Mouse (Mus musculus): ENCODE measurements around the gene Nell2. TPM values are rescaled to one million over a fixed set of nuclear protein-coding genes. Genes with fewer than 3 reads are reported as not detected.

Gene Nell2
- polyA plus RNA-seq, 1 experiment from 2014 or later, result 166 TPM

GRCm38 (mm10) chr15:95108626-95109025, 419.7 kb downstream of the Nell2 start:
- no peaks in the 10 kb centered on the region for H3K36me3 ChIP-seq
- WGBS, result 82% methylated on average over 4 of the region's 4 CpGs
- no peak overlapping the region for H3K4me3 ChIP-seq
- ATAC-seq (ENCODE audit: low read depth), result no peak
- H3K9ac ChIP-seq, result no peak overlapping the region
- H3K27me3 ChIP-seq, result no peaks in the 10 kb centered on the region
- peaks cover 5% of the 10 kb centered on the region; the same call in 1 of the 2 replicates for H3K4me1 ChIP-seq (replicated peaks)
- no peak overlapping the region for H3K4me2 ChIP-seq
- no peak overlapping the region for H3K27ac ChIP-seq (replicated peaks)
- H3K9me3 ChIP-seq, result no peaks in the 10 kb centered on the region

- no peak overlapping the region for H3K9ac ChIP-seq
- H3K4me1 ChIP-seq (replicated peaks), result peaks cover 5% of the 10 kb centered on the region; the same call in 1 of the 2 replicates
- 58% methylated on average over 8 of the region's 8 CpGs for WGBS
- H3K4me3 ChIP-seq, result no peak overlapping the region
- H3K27me3 ChIP-seq, result no peaks in the 10 kb centered on the region
- 0 out of 2 replicates have a peak overlapping the region, but pooled peaks have one; percentile 13 for H3K27ac ChIP-seq (replicated peaks)
- no peaks in the 10 kb centered on the region for H3K36me3 ChIP-seq
- no peak for ATAC-seq (ENCODE audit: low read depth)
- H3K9me3 ChIP-seq, result no peaks in the 10 kb centered on the region
- no peak overlapping the region for H3K4me2 ChIP-seq
Observed at GRCm38 (mm10) chr15:95107246-95107809, 421.0 kb downstream of the Nell2 start.

- Histone ChIP-seq H3K27ac (replicated peaks) (no peak overlapping the region), H3K4me3 (no peak overlapping the region), H3K4me2 (no peak overlapping the region), H3K36me3 (no peaks in the 10 kb centered on the region), H3K27me3 (no peaks in the 10 kb centered on the region), H3K9me3 (no peaks in the 10 kb centered on the region), H3K4me1 (replicated peaks) (peaks cover 24% of the 10 kb centered on the region; the same call in 1 of the 2 replicates), H3K9ac (no peak overlapping the region)
- peak; percentile 61; the same call in 1 of the 2 replicates for ATAC-seq (ENCODE audit: low read depth)
Observed at GRCm38 (mm10) chr15:95101522-95101921, 426.8 kb downstream of the Nell2 start.

GRCm38 (mm10) chr15:95100133-95100532, 428.2 kb downstream of the Nell2 start:
- H3K4me3 ChIP-seq, result no peak overlapping the region
- no peak overlapping the region for H3K4me2 ChIP-seq
- no peak overlapping the region for H3K27ac ChIP-seq (replicated peaks)
- H3K9ac ChIP-seq, result no peak overlapping the region
- 86% methylated on average over 7 of the region's 7 CpGs for WGBS
- H3K27me3 ChIP-seq, result no peaks in the 10 kb centered on the region
- no peaks in the 10 kb centered on the region for H3K9me3 ChIP-seq
- H3K36me3 ChIP-seq, result no peaks in the 10 kb centered on the region
- H3K4me1 ChIP-seq (replicated peaks), result peaks cover 33% of the 10 kb centered on the region
- ATAC-seq (ENCODE audit: low read depth), result no peak

GRCm38 (mm10) chr15:95085962-95086361, 442.4 kb downstream of the Nell2 start:
- no peak overlapping the region for H3K4me3 ChIP-seq

GRCm38 (mm10) chr15:95081654-95082053, 446.7 kb downstream of the Nell2 start:
- peaks cover 25% of the 10 kb centered on the region for H3K4me1 ChIP-seq (replicated peaks)
- no peaks in the 10 kb centered on the region for H3K9me3 ChIP-seq
- no peak overlapping the region for H3K4me3 ChIP-seq
- WGBS, result 28% methylated on average over 11 of the region's 11 CpGs
- H3K9ac ChIP-seq, result no peak overlapping the region
- peak overlapping the region; percentile 30 for H3K4me2 ChIP-seq
- no peaks in the 10 kb centered on the region for H3K27me3 ChIP-seq
- H3K36me3 ChIP-seq, result no peaks in the 10 kb centered on the region
- H3K27ac ChIP-seq (replicated peaks), result peak overlapping the region; percentile 73
- peak; percentile 89 for ATAC-seq (ENCODE audit: low read depth)

More at GRCm38 (mm10) chr15:95085962-95086361, 442.4 kb downstream of the Nell2 start:
- Histone ChIP-seq H3K4me2 (no peak overlapping the region), H3K9ac (no peak overlapping the region), H3K36me3 (no peaks in the 10 kb centered on the region), H3K4me1 (replicated peaks) (peaks cover 20% of the 10 kb centered on the region), H3K27ac (replicated peaks) (no peak overlapping the region), H3K9me3 (no peaks in the 10 kb centered on the region), H3K27me3 (no peaks in the 10 kb centered on the region)
- WGBS, result 82% methylated on average over 7 of the region's 7 CpGs
- no peak for ATAC-seq (ENCODE audit: low read depth)

GRCm38 (mm10) chr15:95075356-95075755, 453.0 kb downstream of the Nell2 start:
- no peak overlapping the region for H3K4me2 ChIP-seq
- H3K36me3 ChIP-seq, result no peaks in the 10 kb centered on the region
- H3K4me3 ChIP-seq, result no peak overlapping the region
- no peak overlapping the region for H3K27ac ChIP-seq (replicated peaks)
- no peak for ATAC-seq (ENCODE audit: low read depth)
- H3K4me1 ChIP-seq (replicated peaks), result no peaks in the 10 kb centered on the region
- H3K27me3 ChIP-seq, result no peaks in the 10 kb centered on the region
- 70% methylated on average over 12 of the region's 12 CpGs for WGBS
- H3K9ac ChIP-seq, result no peak overlapping the region
- H3K9me3 ChIP-seq, result no peaks in the 10 kb centered on the region

GRCm38 (mm10) chr15:95070881-95071280, 457.5 kb downstream of the Nell2 start:
- no peaks in the 10 kb centered on the region for H3K9me3 ChIP-seq
- 91% methylated on average over 7 of the region's 7 CpGs for WGBS
- H3K27ac ChIP-seq (replicated peaks), result no peak overlapping the region
- no peak for ATAC-seq (ENCODE audit: low read depth)
- H3K27me3 ChIP-seq, result no peaks in the 10 kb centered on the region
- no peak overlapping the region for H3K4me2 ChIP-seq
- H3K4me1 ChIP-seq (replicated peaks), result peaks cover 11% of the 10 kb centered on the region
- H3K36me3 ChIP-seq, result no peaks in the 10 kb centered on the region
- no peak overlapping the region for H3K9ac ChIP-seq
- no peak overlapping the region for H3K4me3 ChIP-seq

GRCm38 (mm10) chr15:95068799-95069198, 459.6 kb downstream of the Nell2 start:
- Histone ChIP-seq H3K4me2 (no peak overlapping the region), H3K27me3 (no peaks in the 10 kb centered on the region), H3K36me3 (no peaks in the 10 kb centered on the region), H3K27ac (replicated peaks) (no peak overlapping the region), H3K9me3 (no peaks in the 10 kb centered on the region), H3K4me1 (replicated peaks) (peaks cover 14% of the 10 kb centered on the region), H3K9ac (no peak overlapping the region), H3K4me3 (no peak overlapping the region)
- WGBS, result 84% methylated on average over 1 of the region's 1 CpGs
- ATAC-seq (ENCODE audit: low read depth), result no peak

GRCm38 (mm10) chr15:95068023-95068422, 460.3 kb downstream of the Nell2 start:
- WGBS, result 93% methylated on average over 1 of the region's 1 CpGs
- Histone ChIP-seq H3K36me3 (no peaks in the 10 kb centered on the region), H3K27me3 (no peaks in the 10 kb centered on the region), H3K4me2 (no peak overlapping the region), H3K9ac (no peak overlapping the region), H3K27ac (replicated peaks) (no peak overlapping the region), H3K4me3 (no peak overlapping the region), H3K9me3 (no peaks in the 10 kb centered on the region), H3K4me1 (replicated peaks) (peaks cover 14% of the 10 kb centered on the region)
- ATAC-seq (ENCODE audit: low read depth), result no peak

- Histone ChIP-seq H3K4me2 (no peak overlapping the region), H3K27me3 (no peaks in the 10 kb centered on the region), H3K36me3 (no peaks in the 10 kb centered on the region), H3K27ac (replicated peaks) (peak overlapping the region; percentile 47), H3K4me3 (no peak overlapping the region), H3K4me1 (replicated peaks) (peaks cover 28% of the 10 kb centered on the region), H3K9ac (no peak overlapping the region), H3K9me3 (no peaks in the 10 kb centered on the region)
- peak; percentile 78; the same call in 1 of the 2 replicates for ATAC-seq (ENCODE audit: low read depth)
- WGBS, result 11% methylated on average over 8 of the region's 8 CpGs
Observed at GRCm38 (mm10) chr15:95055081-95055650, 473.2 kb downstream of the Nell2 start.

- no peaks in the 10 kb centered on the region for H3K9me3 ChIP-seq
- no peak for ATAC-seq (ENCODE audit: low read depth)
- peaks cover 21% of the 10 kb centered on the region for H3K4me1 ChIP-seq (replicated peaks)
- H3K4me3 ChIP-seq, result no peak overlapping the region
- H3K9ac ChIP-seq, result no peak overlapping the region
- H3K27ac ChIP-seq (replicated peaks), result no peak overlapping the region; the same call in 1 of the 2 replicates
- no peak overlapping the region for H3K4me2 ChIP-seq
- 64% methylated on average over 6 of the region's 6 CpGs for WGBS
- no peaks in the 10 kb centered on the region for H3K27me3 ChIP-seq
- no peaks in the 10 kb centered on the region for H3K36me3 ChIP-seq
Observed at GRCm38 (mm10) chr15:95049171-95049729, 479.1 kb downstream of the Nell2 start.
